Mouse (Mus musculus): ENCODE measurements around the gene Nebl. TPM values are rescaled to one million over a fixed set of nuclear protein-coding genes. Genes with fewer than 3 reads are reported as not detected.
A peak's percentile ranks its signal among the peaks of the same experiment; 100 is the strongest.

The Nebl gene
- polyA plus RNA-seq, 1 experiment = 132 TPM

DNA sequence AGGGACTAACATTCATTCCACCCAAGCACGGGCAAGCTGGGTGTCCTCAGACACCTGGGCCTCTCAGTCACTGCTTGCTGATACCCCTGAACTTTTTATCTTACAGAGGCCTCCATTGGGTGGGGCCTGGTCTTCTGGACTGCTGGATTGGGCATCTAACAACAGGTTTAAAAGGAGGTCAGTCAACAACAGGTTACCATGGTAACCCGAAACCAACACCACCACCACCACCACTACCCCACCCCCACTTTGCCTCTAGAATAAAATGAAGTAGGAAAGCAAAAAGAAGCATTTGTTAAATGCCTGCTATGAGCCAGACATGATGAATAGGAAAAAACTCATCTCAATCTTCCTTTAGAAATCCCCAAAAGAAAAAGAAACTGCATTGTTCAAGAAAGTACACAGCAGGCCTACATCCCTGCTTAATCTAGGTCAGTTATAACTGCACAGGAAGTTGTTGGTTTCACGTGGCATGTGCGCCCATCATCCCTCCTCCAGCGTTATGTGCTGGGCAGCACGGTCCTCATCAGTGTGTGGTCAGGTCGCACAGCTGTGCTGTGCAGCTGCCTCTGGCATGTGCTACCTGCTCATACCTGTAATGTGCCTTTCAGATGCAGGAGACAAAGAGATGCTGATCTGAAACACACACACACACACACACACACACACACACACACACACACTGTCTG lies 28.6 kb downstream of the Nebl start:
- H3K4me3 ChIP-seq (ENCODE audit: control insufficient read depth, insufficient read depth, low read length) = no peak overlapping the region
- H3K4me1 ChIP-seq (replicated peaks; ENCODE audit: control insufficient read depth, insufficient read depth, low read length) = peaks cover 19% of the 10 kb centered on the region
- peak; percentile 40 for DNase-seq
- TF ChIP-seq CTCF (IDR thresholded peaks at IDR 0.05; ENCODE audit: borderline replicate concordance, control insufficient read depth, extremely low read depth, insufficient read depth, low read length, poor library complexity) (no peak), POLR2A (IDR thresholded peaks at IDR 0.05; ENCODE audit: control insufficient read depth, extremely low read depth, insufficient read depth, low read length, poor library complexity) (no peak)
- no peaks in the 10 kb centered on the region for H3K27me3 ChIP-seq (ENCODE audit: control insufficient read depth, insufficient read depth, low read length)
- H3K27ac ChIP-seq (ENCODE audit: control insufficient read depth, insufficient read depth, low read length) = peak overlapping the region; percentile 94
- 31% methylated on average over 7 of the region's 7 CpGs for WGBS
- no peaks in the 10 kb centered on the region for H3K36me3 ChIP-seq (ENCODE audit: control insufficient read depth, insufficient read depth, low read length)

DNA sequence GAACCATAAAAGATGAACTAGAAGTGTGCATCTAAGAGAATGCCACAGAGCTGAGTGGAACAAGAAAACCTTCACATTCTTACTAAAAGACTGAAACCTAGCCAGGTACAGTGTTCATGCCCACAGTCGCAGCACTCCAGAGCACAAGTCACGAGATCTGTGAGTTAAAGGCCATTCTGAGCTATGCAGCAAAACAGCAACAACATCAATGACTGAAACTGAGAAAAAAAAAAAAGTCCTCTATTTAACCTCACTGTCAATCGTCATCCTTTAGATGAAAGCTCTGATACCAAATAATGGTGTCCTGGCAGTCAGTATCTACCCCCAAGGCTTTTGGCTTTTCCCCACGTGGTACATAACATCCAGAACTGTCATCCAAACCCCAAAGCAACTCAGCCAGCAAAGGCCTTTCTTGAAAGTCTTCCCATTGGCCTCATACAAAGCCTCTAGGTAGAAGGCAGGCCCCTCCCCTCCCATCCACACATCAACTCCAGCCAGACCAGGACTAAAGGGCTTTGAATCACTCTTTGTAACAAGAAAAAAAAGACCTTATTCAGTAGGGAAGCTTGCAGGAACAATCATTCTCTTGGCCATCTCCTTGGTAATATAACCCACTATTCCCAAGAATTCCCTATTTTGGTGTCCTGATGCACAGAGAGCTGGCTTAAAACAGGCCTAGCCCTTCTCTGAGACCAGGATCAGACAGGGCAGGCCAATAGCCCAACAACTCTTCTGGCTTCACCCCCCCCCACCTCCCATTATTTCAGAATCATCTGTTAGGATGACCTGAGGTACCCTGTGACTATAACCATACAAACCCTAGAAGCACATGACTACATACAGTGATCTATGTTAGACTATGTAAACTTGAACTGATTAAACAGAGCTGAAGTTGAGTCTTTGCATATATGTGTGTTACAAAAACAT lies 32.8 kb downstream of the Nebl start:
- WGBS = 86% methylated on average over 4 of the region's 4 CpGs
- Histone ChIP-seq H3K4me3 (ENCODE audit: control insufficient read depth, insufficient read depth, low read length) (no peak overlapping the region), H3K4me1 (replicated peaks; ENCODE audit: control insufficient read depth, insufficient read depth, low read length) (peaks cover 14% of the 10 kb centered on the region), H3K27ac (ENCODE audit: control insufficient read depth, insufficient read depth, low read length) (no peak overlapping the region), H3K27me3 (ENCODE audit: control insufficient read depth, insufficient read depth, low read length) (no peaks in the 10 kb centered on the region), H3K36me3 (ENCODE audit: control insufficient read depth, insufficient read depth, low read length) (no peaks in the 10 kb centered on the region)
- TF ChIP-seq CTCF (IDR thresholded peaks at IDR 0.05; ENCODE audit: borderline replicate concordance, control insufficient read depth, extremely low read depth, insufficient read depth, low read length, poor library complexity) = no peak
- no peak for TF ChIP-seq POLR2A (IDR thresholded peaks at IDR 0.05; ENCODE audit: control insufficient read depth, extremely low read depth, insufficient read depth, low read length, poor library complexity)
- no peak for DNase-seq

DNA sequence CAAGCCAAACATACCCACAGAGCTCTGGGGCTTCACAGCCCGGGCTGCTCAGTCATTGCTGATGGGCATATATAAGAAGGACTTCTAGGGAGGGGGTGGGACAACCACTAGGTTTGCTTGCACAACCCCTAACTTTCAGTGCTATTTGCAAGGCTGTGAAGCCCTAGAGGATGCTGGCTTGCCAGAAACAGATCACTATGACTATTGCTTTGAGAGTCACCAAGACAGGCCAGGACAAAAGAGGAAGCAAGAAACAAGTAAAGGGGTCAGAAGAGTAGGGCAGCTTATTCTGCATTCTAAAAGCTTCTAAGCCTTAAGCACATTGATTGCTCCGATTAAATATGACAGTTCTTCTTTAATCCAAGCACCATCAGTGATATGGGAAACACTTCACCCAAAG lies 38.3 kb downstream of the Nebl start:
- no peak overlapping the region for H3K4me3 ChIP-seq (ENCODE audit: control insufficient read depth, insufficient read depth, low read length)
- no peak overlapping the region for H3K27ac ChIP-seq (ENCODE audit: control insufficient read depth, insufficient read depth, low read length)
- H3K36me3 ChIP-seq (ENCODE audit: control insufficient read depth, insufficient read depth, low read length) = no peaks in the 10 kb centered on the region
- DNase-seq = no peak
- H3K4me1 ChIP-seq (replicated peaks; ENCODE audit: control insufficient read depth, insufficient read depth, low read length) = no peaks in the 10 kb centered on the region; the same call in 1 of the 2 replicates
- TF ChIP-seq POLR2A (IDR thresholded peaks at IDR 0.05; ENCODE audit: control insufficient read depth, extremely low read depth, insufficient read depth, low read length, poor library complexity) = no peak
- no peak for TF ChIP-seq CTCF (IDR thresholded peaks at IDR 0.05; ENCODE audit: borderline replicate concordance, control insufficient read depth, extremely low read depth, insufficient read depth, low read length, poor library complexity)
- 94% methylated on average over 2 of the region's 2 CpGs for WGBS
- H3K27me3 ChIP-seq (ENCODE audit: control insufficient read depth, insufficient read depth, low read length) = no peaks in the 10 kb centered on the region

DNA sequence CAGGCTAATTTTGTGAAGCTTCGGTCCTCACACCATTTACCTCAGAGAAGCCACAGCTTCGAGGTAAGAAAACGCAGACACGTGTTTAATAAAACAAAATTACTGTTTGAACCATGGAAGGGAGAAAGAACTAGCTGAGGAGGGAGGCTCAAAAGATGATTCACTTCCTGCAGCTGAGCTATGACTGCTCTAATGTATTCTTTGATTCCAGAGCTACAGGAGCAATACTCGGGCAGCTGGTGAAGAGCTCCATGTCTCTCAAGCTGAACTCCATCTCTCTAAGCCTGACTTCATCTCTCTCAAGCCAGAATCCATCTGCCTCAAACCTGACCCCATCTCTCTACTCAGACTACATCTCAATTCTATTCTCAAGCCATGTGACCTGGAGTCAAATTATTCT lies 41.0 kb downstream of the Nebl start:
- no peak overlapping the region for H3K4me3 ChIP-seq (ENCODE audit: control insufficient read depth, insufficient read depth, low read length)
- DNase-seq = no peak
- H3K27ac ChIP-seq (ENCODE audit: control insufficient read depth, insufficient read depth, low read length) = no peak overlapping the region
- 63% methylated on average over 5 of the region's 5 CpGs for WGBS
- no peaks in the 10 kb centered on the region for H3K36me3 ChIP-seq (ENCODE audit: control insufficient read depth, insufficient read depth, low read length)
- H3K4me1 ChIP-seq (replicated peaks; ENCODE audit: control insufficient read depth, insufficient read depth, low read length) = no peaks in the 10 kb centered on the region; the same call in 1 of the 2 replicates
- no peak for TF ChIP-seq POLR2A (IDR thresholded peaks at IDR 0.05; ENCODE audit: control insufficient read depth, extremely low read depth, insufficient read depth, low read length, poor library complexity)
- no peak for TF ChIP-seq CTCF (IDR thresholded peaks at IDR 0.05; ENCODE audit: borderline replicate concordance, control insufficient read depth, extremely low read depth, insufficient read depth, low read length, poor library complexity)
- H3K27me3 ChIP-seq (ENCODE audit: control insufficient read depth, insufficient read depth, low read length) = no peaks in the 10 kb centered on the region

DNA sequence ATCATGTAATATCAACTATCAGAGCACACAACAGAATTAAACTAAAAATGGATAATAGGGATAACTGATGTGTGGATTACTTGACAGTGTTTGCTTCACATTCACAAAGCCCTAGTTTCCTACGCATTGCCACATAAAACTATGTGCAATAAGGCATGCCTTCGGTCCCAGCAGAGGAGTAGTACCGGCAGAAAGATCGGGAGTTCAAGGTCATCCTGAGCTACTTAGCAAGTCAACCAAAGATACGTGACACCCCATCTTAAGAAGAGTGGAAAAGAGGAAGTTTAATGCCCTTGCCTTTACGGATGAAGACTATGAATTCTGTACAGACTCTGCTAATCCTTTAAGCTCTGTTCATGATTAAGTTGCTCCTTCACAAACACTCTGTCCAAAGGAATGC lies 44.1 kb downstream of the Nebl start:
- no peak for TF ChIP-seq CTCF (IDR thresholded peaks at IDR 0.05; ENCODE audit: borderline replicate concordance, control insufficient read depth, extremely low read depth, insufficient read depth, low read length, poor library complexity)
- H3K4me1 ChIP-seq (replicated peaks; ENCODE audit: control insufficient read depth, insufficient read depth, low read length) = no peaks in the 10 kb centered on the region; the same call in 1 of the 2 replicates
- no peaks in the 10 kb centered on the region for H3K27me3 ChIP-seq (ENCODE audit: control insufficient read depth, insufficient read depth, low read length)
- DNase-seq = no peak
- H3K4me3 ChIP-seq (ENCODE audit: control insufficient read depth, insufficient read depth, low read length) = no peak overlapping the region
- no peaks in the 10 kb centered on the region for H3K36me3 ChIP-seq (ENCODE audit: control insufficient read depth, insufficient read depth, low read length)
- H3K27ac ChIP-seq (ENCODE audit: control insufficient read depth, insufficient read depth, low read length) = no peak overlapping the region
- WGBS = 88% methylated on average over 6 of the region's 6 CpGs

DNA sequence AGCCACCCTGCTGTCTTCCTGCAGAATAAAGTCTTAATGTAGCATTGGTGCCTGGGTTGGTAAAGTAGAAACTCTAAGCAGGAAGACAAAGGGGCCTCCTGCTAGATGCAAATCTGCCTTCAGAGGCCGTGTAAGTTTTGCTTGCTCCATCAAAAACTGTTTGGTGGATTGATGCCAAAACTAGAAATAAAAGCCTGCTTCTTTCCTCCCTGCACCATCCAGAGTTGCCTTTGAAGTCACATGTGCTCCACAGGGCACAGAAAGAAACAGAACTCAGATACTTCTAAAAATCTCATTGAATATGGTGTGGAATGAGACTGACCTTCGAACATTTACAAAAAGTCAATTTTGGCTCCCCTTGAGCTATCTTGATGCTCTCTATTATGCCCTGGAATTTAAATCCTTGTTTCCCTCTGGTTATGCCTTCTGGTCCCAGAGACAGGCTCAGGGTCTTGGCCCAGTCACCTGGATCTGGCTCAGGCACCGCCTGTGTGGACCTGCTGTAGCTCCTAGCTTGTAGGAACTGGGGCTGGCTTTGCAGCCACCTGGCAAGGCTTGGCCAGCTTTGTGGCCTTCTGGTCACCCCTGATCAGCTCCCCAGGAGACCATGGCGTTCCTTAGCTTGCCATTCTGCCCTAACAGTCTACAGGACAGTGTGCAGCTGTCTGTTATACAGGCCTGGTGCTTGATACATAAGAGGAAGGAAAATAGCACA lies 47.8 kb downstream of the Nebl start:
- 79% methylated on average over 4 of the region's 4 CpGs for WGBS
- H3K4me1 ChIP-seq (replicated peaks; ENCODE audit: control insufficient read depth, insufficient read depth, low read length) = no peaks in the 10 kb centered on the region
- no peak for DNase-seq
- H3K27ac ChIP-seq (ENCODE audit: control insufficient read depth, insufficient read depth, low read length) = no peak overlapping the region
- no peak for TF ChIP-seq CTCF (IDR thresholded peaks at IDR 0.05; ENCODE audit: borderline replicate concordance, control insufficient read depth, extremely low read depth, insufficient read depth, low read length, poor library complexity)
- TF ChIP-seq POLR2A (IDR thresholded peaks at IDR 0.05; ENCODE audit: control insufficient read depth, extremely low read depth, insufficient read depth, low read length, poor library complexity) = no peak
- no peaks in the 10 kb centered on the region for H3K36me3 ChIP-seq (ENCODE audit: control insufficient read depth, insufficient read depth, low read length)
- H3K27me3 ChIP-seq (ENCODE audit: control insufficient read depth, insufficient read depth, low read length) = no peaks in the 10 kb centered on the region
- no peak overlapping the region for H3K4me3 ChIP-seq (ENCODE audit: control insufficient read depth, insufficient read depth, low read length)
